Mouse (Mus musculus) MN1 (cell line): Measurements from ENCODE around the gene Eml6.

Source experiments
- DNase-seq: peaks from one replicate; pipeline ENCODE4 v3.0.0-alpha.2; 2016; ENCODE audit warnings: low spot score

Eml6 gene

GRCm38 (mm10) chr11:29748750-29749467 is 276.9 kb downstream of the Eml6 start:
- DNase-seq, result no peak

- no peak for DNase-seq
Observed at GRCm38 (mm10) chr11:29747881-29748280, 278.0 kb downstream of the Eml6 start.

DNA sequence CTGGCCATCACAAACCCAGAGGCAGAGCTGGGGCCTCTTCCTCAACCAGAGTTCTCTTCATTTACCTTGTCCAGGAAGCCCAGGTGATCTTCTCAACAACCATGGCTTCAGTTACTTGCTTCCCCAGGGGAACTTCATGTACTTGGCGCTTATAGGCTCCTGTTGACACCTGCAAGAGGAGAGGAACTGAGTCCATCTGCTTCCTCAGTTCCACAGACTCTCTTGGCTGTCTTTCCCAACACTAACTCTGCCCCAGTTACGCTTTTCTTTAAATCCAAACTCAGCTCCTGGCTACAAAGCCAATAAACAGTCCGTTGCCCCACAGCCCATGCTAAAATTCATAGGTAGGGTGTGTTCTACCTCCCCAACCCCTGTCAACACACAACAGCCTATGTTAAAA is 278.5 kb downstream of the Eml6 start:
- DNase-seq, result no peak

DNA sequence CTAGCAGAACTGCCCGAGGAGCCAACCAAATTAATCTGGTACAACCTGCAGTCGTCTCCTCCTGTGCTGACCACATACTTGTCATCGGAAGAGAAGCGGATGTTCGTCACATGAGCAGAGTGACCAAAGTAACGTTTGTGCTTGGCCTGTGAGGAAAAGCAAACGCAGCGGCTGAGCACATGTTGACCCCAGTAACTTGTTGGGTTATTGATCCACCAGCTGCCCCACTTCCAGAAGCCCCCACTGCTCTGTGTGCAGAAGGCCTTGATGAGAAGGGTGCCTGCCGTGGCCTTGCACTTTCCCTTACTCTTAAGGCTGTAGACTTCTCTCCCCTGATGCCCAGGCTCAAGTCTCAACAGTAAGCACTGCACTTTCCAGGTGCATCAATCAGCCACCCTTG is 279.6 kb downstream of the Eml6 start:
- no peak for DNase-seq

DNA sequence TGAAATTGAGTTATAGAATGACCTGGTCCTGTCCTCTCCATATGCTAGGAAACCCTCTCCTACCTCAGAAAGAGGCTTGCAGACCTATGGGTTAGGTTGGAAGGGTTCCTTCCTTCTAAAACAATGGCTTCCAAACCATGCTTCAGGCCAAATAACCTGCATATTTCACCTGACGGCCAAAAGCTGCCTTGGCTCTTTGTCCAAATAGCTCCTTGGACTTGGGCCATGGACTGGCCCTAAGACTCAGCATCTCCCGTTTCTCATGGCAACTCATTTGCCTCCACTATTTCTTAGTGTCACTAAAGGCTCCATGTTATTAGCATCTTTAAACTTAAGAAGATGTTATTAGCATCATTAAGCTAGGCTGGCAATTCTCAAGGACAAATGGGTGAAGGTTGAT is 280.3 kb downstream of the Eml6 start:
- no peak for DNase-seq

GRCm38 (mm10) chr11:29744760-29745430 is 280.9 kb downstream of the Eml6 start:
- no peak for DNase-seq

DNA sequence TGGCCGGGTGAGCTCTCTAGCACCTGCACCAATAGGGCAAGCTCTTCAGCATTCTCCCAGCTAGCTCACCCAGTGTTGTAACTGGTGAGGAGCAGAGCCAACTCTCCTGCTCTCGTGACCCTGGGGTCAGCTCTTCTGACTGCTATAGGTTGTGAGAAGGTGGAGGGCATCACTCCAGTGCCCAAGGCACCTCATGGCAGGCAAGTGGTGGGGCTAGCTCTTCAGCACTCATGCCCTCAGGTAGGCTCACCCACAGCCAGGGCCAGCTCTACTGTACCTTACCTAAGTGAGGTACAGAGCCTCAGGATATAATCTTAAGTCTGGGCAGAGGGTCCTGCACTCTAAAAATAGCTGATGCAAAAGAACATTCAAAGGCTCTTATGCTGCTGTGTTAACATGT is 286.1 kb downstream of the Eml6 start:
- DNase-seq, result no peak

DNA sequence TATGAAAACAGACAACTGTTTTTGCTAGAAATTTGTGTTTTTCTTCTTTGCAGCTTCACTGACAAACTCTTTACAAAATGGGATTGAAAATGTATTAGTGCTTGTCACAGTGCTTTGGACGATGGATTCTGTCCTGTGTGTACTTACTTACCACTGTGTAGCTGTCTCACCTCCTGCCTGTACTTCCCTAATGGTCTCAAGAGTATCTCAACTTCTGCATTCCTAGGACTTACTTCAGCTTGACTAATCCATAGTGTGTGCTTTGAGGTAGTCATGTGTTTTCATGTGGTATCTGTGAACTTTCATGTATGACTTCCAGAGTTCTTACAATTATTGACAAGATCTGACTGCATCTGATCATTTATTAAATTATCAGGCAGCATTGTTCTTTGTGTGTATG is 297.9 kb downstream of the Eml6 start:
- no peak for DNase-seq

DNA sequence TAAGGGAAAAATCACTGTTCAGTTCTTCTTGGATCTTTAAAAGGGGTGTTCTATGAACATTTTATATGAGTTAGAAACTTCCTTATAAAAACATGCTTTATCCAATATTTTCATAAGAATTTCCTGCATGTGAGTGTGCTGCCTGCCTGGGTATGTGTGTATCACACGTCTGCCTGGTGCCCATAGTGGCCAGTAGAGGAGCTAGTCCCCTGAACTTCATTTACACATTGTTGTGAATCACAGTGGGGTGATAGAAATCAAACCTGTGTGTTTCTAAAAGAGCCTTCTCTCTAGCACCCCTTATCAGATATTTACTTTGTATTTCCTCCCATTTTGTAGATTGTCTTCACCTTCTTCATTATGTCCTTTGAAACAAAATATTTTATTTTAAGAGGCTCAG is 300.2 kb downstream of the Eml6 start:
- DNase-seq, result no peak

DNA sequence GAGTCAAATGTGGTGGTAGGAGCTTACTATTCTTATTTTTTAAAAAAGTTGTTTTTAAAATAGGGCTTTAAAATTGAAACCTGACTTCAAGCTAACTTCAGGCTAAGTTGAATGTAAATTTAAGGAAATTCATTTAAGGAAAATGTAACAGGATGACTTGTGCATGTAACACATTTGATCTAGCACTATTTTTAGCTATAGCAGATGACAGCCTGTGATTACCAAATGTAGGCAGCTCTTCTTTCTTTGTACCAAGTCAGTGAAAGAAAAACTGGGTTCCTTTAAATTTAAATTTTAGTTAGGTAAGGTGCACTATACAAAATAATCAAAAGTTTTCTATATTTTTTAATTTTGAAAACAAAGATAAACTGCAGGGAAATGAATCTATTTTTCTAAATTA is 300.7 kb downstream of the Eml6 start:
- no peak for DNase-seq

GRCm38 (mm10) chr11:29724213-29724612 is 301.6 kb downstream of the Eml6 start:
- DNase-seq, result no peak

DNA sequence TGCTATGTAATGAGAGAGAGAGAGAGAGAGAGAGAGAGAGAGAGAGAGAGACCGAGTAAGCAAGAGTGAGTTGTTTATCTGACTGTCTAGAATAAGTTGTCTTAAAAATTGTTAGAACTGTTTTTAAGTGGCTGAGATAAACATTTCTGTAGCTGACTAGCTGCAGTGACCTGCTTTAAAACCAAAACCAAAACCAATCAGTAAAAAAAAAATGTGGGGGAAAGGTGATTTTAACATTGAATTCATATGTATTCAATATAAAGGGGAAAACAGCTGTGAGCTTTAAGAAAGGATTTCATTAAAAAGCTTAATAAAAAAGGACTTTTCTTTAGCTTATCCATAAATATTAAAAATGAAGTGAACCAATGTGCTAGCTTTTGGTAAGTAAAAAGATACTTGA is 306.2 kb downstream of the Eml6 start:
- DNase-seq, result no peak

- no peak for DNase-seq
Observed at GRCm38 (mm10) chr11:29718541-29718940, 307.3 kb downstream of the Eml6 start.

DNA sequence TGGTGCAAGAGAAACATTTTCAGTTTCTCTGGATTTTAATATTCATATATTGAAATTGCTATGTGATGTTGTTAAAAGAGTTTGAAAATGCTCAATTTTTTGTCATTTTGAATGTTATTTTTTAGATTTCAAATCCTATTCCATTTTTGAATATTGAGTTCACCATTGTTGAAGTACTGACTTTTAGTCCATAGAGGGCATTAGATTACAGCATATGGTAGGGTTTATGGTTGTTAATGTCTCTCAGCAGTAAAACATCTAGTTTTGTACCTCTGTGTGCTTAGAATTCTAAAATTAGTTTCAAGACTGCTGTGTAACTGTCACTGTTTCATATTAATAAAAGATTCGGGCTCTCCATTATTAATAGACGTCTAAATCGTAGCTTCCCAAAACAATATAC is 310.3 kb downstream of the Eml6 start:
- DNase-seq, result peak; percentile 24

GRCm38 (mm10) chr11:29714789-29715188 is 311.0 kb downstream of the Eml6 start:
- peak; percentile 60 for DNase-seq

DNA sequence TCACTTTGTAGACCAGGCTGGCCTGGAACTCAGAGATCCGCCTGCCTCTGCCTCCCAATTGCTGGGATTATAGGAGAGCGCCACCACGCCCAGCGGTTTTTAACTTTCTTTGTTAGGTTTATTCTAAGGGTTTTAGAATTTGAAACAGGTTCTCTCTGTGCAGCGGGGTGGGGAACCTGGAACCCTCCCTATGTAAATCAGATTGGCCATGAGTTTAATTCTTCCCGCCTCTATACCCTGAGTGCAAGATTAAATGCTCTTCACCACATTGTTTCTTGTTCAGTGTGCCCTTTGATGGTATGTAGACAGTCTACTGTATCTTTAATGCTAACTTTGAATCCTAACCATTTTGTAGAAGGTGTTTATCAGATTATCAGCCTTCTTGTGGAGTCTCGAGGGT is 311.7 kb downstream of the Eml6 start:
- DNase-seq, result no peak

DNA sequence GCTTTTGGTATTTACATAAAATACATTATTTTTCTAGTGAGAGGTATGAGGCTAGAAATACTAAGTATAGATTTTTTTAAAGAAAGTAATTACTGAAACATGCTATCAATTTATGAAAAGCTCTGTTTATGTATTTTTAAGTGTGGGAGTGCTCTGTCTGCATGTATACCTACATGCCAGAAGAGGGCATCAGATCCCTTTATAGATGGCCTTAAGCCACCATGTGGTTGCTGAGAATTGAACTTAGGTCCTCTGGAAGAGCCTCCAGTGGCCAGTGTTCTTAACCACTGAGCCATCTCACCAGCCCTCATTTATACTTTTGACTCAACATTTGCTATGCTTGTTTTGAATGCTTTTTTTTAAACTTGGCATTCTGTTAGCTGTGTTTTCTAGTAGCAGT is 316.3 kb downstream of the Eml6 start:
- no peak for DNase-seq

GRCm38 (mm10) chr11:29706845-29707244 is 319.0 kb downstream of the Eml6 start:
- DNase-seq, result no peak

DNA sequence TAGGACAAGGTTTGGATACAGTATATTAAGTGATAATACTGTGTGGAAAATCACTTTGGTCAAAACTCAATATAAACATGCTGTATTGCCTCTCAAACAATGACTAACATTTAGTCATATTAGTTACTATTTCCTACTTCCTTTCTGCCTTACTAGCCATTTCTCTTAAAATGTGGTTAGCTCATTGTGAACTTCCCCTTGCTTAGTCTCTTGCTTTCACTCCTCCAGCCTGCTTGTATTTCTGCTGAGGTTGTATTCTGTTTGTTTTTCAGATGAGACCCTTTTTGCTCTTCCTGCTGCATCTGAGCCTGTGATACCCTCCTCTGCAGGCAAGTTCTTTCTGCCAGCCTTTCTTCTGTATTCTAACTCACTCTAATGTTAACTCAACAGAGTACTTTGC is 320.6 kb downstream of the Eml6 start:
- DNase-seq, result no peak

- no peak for DNase-seq
Observed at GRCm38 (mm10) chr11:29702721-29703120, 323.1 kb downstream of the Eml6 start.

GRCm38 (mm10) chr11:29694754-29695153 is 331.1 kb downstream of the Eml6 start:
- no peak for DNase-seq

DNA sequence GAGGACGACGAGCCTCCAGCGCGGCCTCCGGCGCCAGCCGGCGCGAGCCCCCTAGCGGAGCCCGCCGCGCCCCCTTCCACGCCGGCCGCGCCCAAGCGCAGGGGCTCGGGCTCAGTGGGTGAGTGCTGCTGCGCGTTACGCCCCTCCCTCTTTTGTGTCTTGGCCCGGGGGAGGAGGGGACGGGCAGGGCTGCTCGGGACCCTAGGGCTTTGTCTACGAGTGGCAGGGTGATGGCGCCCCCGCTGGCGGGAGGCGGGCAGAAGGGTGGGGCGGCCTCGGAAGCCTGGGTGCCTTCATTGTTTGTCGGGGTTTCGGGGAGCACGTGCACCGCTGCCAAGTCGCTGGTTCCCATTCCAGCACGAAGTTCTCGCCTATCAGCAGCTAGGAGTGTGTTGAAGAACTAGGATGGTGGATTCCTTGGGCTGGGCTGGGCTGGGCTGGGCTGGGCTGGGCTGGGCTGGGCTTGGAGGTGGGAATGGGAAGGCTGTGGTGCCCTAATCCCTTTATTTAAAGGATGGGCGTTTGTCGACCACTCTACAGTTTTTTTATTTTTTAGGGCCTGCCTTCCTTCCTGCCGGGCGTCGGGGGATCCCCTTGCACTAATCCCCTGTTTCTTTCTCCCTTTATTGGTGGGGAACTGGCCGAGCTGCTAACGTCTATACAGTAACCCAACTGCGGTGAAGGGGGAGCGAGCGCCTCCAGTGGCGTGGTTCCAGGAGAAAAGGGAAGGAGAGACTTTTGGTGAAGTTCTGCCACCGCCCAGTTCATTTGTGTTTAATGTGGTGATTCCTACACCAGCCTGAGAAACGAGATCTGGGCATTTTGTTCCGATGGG is 332.0 kb downstream of the Eml6 start:
- DNase-seq, result peak; percentile 94
